Mouse (Mus musculus): ENCODE results near the gene Moxd1.

GRCm38 (mm10) chr10:24210075-24210474 lies 13.2 kb upstream of the Moxd1 start:
- TF ChIP-seq CTCF (IDR thresholded peaks at IDR 0.05; ENCODE audit: borderline replicate concordance, control insufficient read depth, extremely low read depth, insufficient read depth, low read length, poor library complexity) (no peak), POLR2A (IDR thresholded peaks at IDR 0.05; ENCODE audit: control insufficient read depth, extremely low read depth, insufficient read depth, low read length, poor library complexity) (no peak)
